Comparison of ENCODE assay signal across 14 mouse cellular contexts in genomic region chr1:88227482-88227881, GRCm38 (mm10). TPM values are rescaled to one million over a fixed set of nuclear protein-coding genes. Genes with fewer than 3 reads are reported as not detected.
DNase-seq lines count a peak whose midpoint lies in the region; ATAC-seq and TF ChIP-seq lines count a peak whose summit lies in the region.
"Had no signal": no experiment of that assay in that cellular context is flagged by ENCODE, and none has a peak within 500 bp of the region (broad histone marks: within the 10 kb centered on the region; RNA-seq: fewer than 3 reads in every experiment).

No protein-coding gene starts in this region.

- no peak overlapping the region for H3K9ac ChIP-seq in forebrain, embryonic 14.5 days (ENCODE audit: low read length)
- H3K9ac ChIP-seq in lung, postnatal 0 days (replicated peaks; ENCODE audit: low read depth) = no peak overlapping the region
- H3K9ac ChIP-seq: hindbrain, embryonic 13.5 days; limb, embryonic 13.5 days had no signal

- H3K36me3 ChIP-seq in forebrain, embryonic 10.5 days (replicated peaks) = no peaks in the 10 kb centered on the region
- no peaks in the 10 kb centered on the region for H3K36me3 ChIP-seq in forebrain, embryonic 14.5 days (ENCODE audit: control insufficient read depth, insufficient read depth, low read length)
- no peaks in the 10 kb centered on the region for H3K36me3 ChIP-seq in lung, postnatal 0 days (ENCODE audit: insufficient read depth, low read length)
- H3K36me3 ChIP-seq: hindbrain, embryonic 13.5 days; limb, embryonic 13.5 days had no signal

- no peak overlapping the region for H3K27ac ChIP-seq in forebrain, embryonic 10.5 days
- no peak overlapping the region for H3K27ac ChIP-seq in forebrain, embryonic 14.5 days (ENCODE audit: low read depth, low read length)
- H3K27ac ChIP-seq in lung, postnatal 0 days (ENCODE audit: low read length) = no peak overlapping the region
- H3K27ac ChIP-seq: hindbrain, embryonic 13.5 days; limb, embryonic 13.5 days had no signal

- peaks cover 73% of the 10 kb centered on the region for H3K9me3 ChIP-seq in forebrain, embryonic 10.5 days
- peaks cover 72% of the 10 kb centered on the region for H3K9me3 ChIP-seq in forebrain, embryonic 14.5 days (replicated peaks; ENCODE audit: control insufficient read depth, low read length)
- H3K9me3 ChIP-seq in lung, postnatal 0 days (ENCODE audit: low read length) = peaks cover 55% of the 10 kb centered on the region

- no peaks in the 10 kb centered on the region for H3K27me3 ChIP-seq in forebrain, embryonic 10.5 days (ENCODE audit: poor library complexity, severe bottlenecking)
- no peaks in the 10 kb centered on the region for H3K27me3 ChIP-seq in forebrain, embryonic 14.5 days (replicated peaks; ENCODE audit: control insufficient read depth, insufficient read depth, low read length)
- no peaks in the 10 kb centered on the region for H3K27me3 ChIP-seq in lung, postnatal 0 days (replicated peaks; ENCODE audit: insufficient read depth, low read length)
- H3K27me3 ChIP-seq: hindbrain, embryonic 13.5 days; limb, embryonic 13.5 days had no signal

- no peak for ATAC-seq in forebrain, embryonic 14.5 days
- no peak for ATAC-seq in lung, postnatal 0 days
- ATAC-seq: forebrain, embryonic 16.5 days had no signal

- DNase-seq in forebrain, embryonic 10.5 days (ENCODE audit: extremely low spot score, low spot score) = peak; percentile 14
- DNase-seq in forebrain, embryonic 14.5 days (ENCODE audit: low spot score) = no peak
- DNase-seq in lung, adult 2 months = peak; percentile 11
- DNase-seq in lung, postnatal 0 days (ENCODE audit: low spot score) = no peak
- peak; percentile 8 for DNase-seq in urinary bladder, postnatal 14 days (ENCODE audit: low spot score)
- DNase-seq in urinary bladder, postnatal 25 days (ENCODE audit: low spot score) = no peak
- no peak for DNase-seq in retina, embryonic 14.5 days (ENCODE audit: low spot score)
- no peak for DNase-seq in kidney, postnatal 4 days
- DNase-seq: cerebellum, adult 11-12 months; kidney, adult 11 months; right cerebral cortex, postnatal 4 days had no signal

- H3K4me2 ChIP-seq in forebrain, embryonic 14.5 days (ENCODE audit: low read length) = no peak overlapping the region
- H3K4me2 ChIP-seq in lung, postnatal 0 days (replicated peaks; ENCODE audit: low read depth, low read length) = no peak overlapping the region
- H3K4me2 ChIP-seq: hindbrain, embryonic 13.5 days; limb, embryonic 13.5 days had no signal

- TF ChIP-seq EP300 in lung, postnatal 0 days (IDR thresholded peaks at IDR 0.05) = no peak

- no peak overlapping the region for H3K4me3 ChIP-seq in forebrain, embryonic 10.5 days
- H3K4me3 ChIP-seq in forebrain, embryonic 14.5 days (ENCODE audit: low read depth, low read length) = no peak overlapping the region
- no peak overlapping the region for H3K4me3 ChIP-seq in lung, adult 2 months (replicated peaks; ENCODE audit: extremely low read depth, low read depth, low read length)
- no peak overlapping the region for H3K4me3 ChIP-seq in lung, postnatal 0 days (ENCODE audit: low read depth, low read length)
- H3K4me3 ChIP-seq: hindbrain, embryonic 13.5 days; limb, embryonic 13.5 days had no signal

- 67% methylated on average over 2 of the region's 2 CpGs for WGBS in forebrain, embryonic 10.5 days
- WGBS in forebrain, embryonic 14.5 days = 59% methylated on average over 2 of the region's 2 CpGs
- WGBS in lung, adult 2 months = 48% methylated on average over 2 of the region's 2 CpGs
- WGBS in lung, postnatal 0 days = 47% methylated on average over 2 of the region's 2 CpGs

- TF ChIP-seq POLR2A in lung, adult 2 months (IDR thresholded peaks at IDR 0.05; ENCODE audit: borderline replicate concordance, extremely low read depth, low read depth, low read length) = no peak

- no peaks in the 10 kb centered on the region for H3K4me1 ChIP-seq in forebrain, embryonic 10.5 days
- H3K4me1 ChIP-seq in forebrain, embryonic 14.5 days (ENCODE audit: control insufficient read depth, insufficient read depth, low read length) = no peaks in the 10 kb centered on the region
- no peaks in the 10 kb centered on the region for H3K4me1 ChIP-seq in lung, adult 2 months (ENCODE audit: control insufficient read depth, insufficient read depth, low read length)
- no peaks in the 10 kb centered on the region for H3K4me1 ChIP-seq in lung, postnatal 0 days (ENCODE audit: insufficient read depth, low read depth, low read length)
- H3K4me1 ChIP-seq: hindbrain, embryonic 13.5 days; limb, embryonic 13.5 days had no signal

- TF ChIP-seq CTCF in lung, adult 2 months (IDR thresholded peaks at IDR 0.05; ENCODE audit: insufficient read depth, low read length) = no peak
- TF ChIP-seq CTCF in lung, postnatal 0 days (IDR thresholded peaks at IDR 0.05) = no peak

RNA-seq across cellular contexts. Expression of gene Mroh2a, which starts 0.7 kb away (rescaled TPM):
- polyA plus RNA-seq in forebrain, embryonic 10.5 days (2016; fragmentation: Nextera tagmentation; extraction: Ambion mirVana) = 1.3 and 1.4 TPM in 2 replicates
- polyA plus RNA-seq in forebrain, embryonic 14.5 days (2014; fragmentation: Nextera tagmentation; extraction: Ambion mirVana) = 1.3 and 1.7 TPM in 2 replicates
- polyA plus RNA-seq in lung, adult 2 months (2012; rRNA removed) = 0.17 and 0.20 TPM in 2 replicates
- polyA plus RNA-seq in lung, postnatal 0 days (2015; fragmentation: Nextera tagmentation; extraction: Ambion mirVana) = 0.15 and 0.43 TPM in 2 replicates

RNA-seq across cellular contexts. Expression of gene Ugt1a1, which starts 15.7 kb away (rescaled TPM):
- 0.07 TPM in 1 of 2 replicates, not detected in the other for polyA plus RNA-seq in forebrain, embryonic 10.5 days (2016; fragmentation: Nextera tagmentation; extraction: Ambion mirVana)
- not detected in 2 replicates for polyA plus RNA-seq in forebrain, embryonic 14.5 days (2014; fragmentation: Nextera tagmentation; extraction: Ambion mirVana)
- 0.11 and 1.3 TPM in 2 replicates for polyA plus RNA-seq in lung, adult 2 months (2012; rRNA removed)
- 0.21 and 0.26 TPM in 2 replicates for polyA plus RNA-seq in lung, postnatal 0 days (2015; fragmentation: Nextera tagmentation; extraction: Ambion mirVana)
- polyA plus RNA-seq: forebrain, embryonic 16.5 days; hindbrain, embryonic 13.5 days had no signal

RNA-seq across cellular contexts. Expression of gene Dnajb3, which starts 21.9 kb away (rescaled TPM):
- polyA plus RNA-seq in forebrain, embryonic 10.5 days (2016; fragmentation: Nextera tagmentation; extraction: Ambion mirVana) = 8.5 and 9.5 TPM in 2 replicates
- 11.8 and 14.4 TPM in 2 replicates for polyA plus RNA-seq in forebrain, embryonic 14.5 days (2014; fragmentation: Nextera tagmentation; extraction: Ambion mirVana)
- 1.3 and 1.8 TPM in 2 replicates for polyA plus RNA-seq in lung, adult 2 months (2012; rRNA removed)
- 2.7 and 3.8 TPM in 2 replicates for polyA plus RNA-seq in lung, postnatal 0 days (2015; fragmentation: Nextera tagmentation; extraction: Ambion mirVana)

RNA-seq across cellular contexts. Expression of gene Ugt1a2, which starts 27.1 kb away (rescaled TPM):
- polyA plus RNA-seq in forebrain, embryonic 10.5 days (2016; fragmentation: Nextera tagmentation; extraction: Ambion mirVana) = 0.07 TPM in 1 of 2 replicates, not detected in the other
- polyA plus RNA-seq in forebrain, embryonic 14.5 days (2014; fragmentation: Nextera tagmentation; extraction: Ambion mirVana) = not detected in 2 replicates
- 0.11 and 0.12 TPM in 2 replicates for polyA plus RNA-seq in lung, adult 2 months (2012; rRNA removed)
- 0.08 and 0.11 TPM in 2 replicates for polyA plus RNA-seq in lung, postnatal 0 days (2015; fragmentation: Nextera tagmentation; extraction: Ambion mirVana)
- polyA plus RNA-seq: forebrain, embryonic 16.5 days; hindbrain, embryonic 13.5 days; limb, embryonic 13.5 days had no signal

RNA-seq across cellular contexts. Expression of gene Hjurp, which starts 50.0 kb away (rescaled TPM):
- 223 and 224 TPM in 2 replicates for polyA plus RNA-seq in forebrain, embryonic 10.5 days (2016; fragmentation: Nextera tagmentation; extraction: Ambion mirVana)
- 64.5 and 76.3 TPM in 2 replicates for polyA plus RNA-seq in forebrain, embryonic 14.5 days (2014; fragmentation: Nextera tagmentation; extraction: Ambion mirVana)
- polyA plus RNA-seq in lung, adult 2 months (2012; rRNA removed) = 29.4 and 32.1 TPM in 2 replicates
- 21.9 and 26.0 TPM in 2 replicates for polyA plus RNA-seq in lung, postnatal 0 days (2015; fragmentation: Nextera tagmentation; extraction: Ambion mirVana)

Comparison
In these comparisons a context has a peak if more than half of its experiments do, and no peak if none do; other contexts are left out.
1. DNase-seq: peak in forebrain, embryonic 10.5 days (single experiment), lung, adult 2 months (single experiment) and urinary bladder, postnatal 14 days (single experiment); none in forebrain, embryonic 14.5 days (single experiment), lung, postnatal 0 days (single experiment), urinary bladder, postnatal 25 days (single experiment), retina, embryonic 14.5 days (single experiment) and kidney, postnatal 4 days (0 of 2).